Mouse (Mus musculus): ENCODE measurements around the gene Tnfaip2.

Tnfaip2 gene

DNA sequence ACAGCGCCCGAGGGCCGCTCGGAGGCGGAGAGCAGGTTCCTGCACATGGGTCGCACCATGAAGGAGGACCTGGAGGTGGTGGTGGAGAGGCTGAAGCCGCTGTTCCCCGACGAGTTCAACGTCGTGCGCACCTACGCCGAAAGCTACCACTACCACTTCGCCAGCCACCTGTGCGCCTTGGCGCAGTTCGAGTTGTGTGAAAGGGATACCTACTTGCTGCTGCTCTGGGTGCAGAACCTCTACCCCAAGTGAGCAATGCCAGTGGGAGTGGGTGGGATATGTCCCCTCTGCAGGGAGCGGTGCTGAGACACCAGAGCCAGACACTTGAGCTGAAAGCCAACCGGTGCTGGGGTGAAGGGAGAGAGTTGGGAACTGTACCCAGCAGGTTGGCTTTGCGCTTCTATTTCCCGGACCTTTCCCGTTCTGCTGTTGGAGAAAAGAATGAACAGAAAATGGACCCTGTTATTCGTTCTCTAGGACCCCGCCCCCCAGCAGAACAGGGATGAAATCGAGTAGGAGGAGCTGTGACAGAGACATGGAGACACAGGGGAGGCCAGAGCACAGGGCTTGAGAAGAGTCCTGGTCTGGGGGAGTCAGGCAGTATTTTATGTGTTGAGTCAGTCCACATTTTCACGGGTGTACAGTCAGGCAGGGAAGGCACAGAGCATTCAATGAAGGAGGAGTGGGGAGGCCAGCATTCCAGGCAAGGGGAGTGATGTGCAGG, 3.8 kb downstream of the Tnfaip2 start:
- DNase-seq: no peak

DNA sequence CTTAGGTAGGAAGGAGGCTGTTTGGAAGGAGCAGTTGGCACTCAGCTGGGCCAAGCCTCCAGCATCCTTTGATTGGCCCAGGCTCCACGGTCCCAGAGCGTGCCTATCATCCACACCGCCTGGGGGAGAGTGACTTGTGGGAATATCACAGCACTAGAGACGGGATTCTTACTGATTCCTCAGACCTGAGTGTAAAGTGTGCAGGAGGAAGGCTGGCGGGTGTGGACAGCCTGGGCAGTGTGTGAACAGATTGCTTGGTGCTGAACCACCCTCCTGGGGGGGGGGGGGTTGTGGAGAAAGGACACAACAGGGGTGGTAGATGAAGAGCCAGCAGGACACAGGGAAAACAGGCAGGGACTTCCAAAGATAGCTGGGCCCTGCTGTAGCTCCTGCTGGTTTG, 4.5 kb downstream of the Tnfaip2 start:
- DNase-seq: no peak

DNA sequence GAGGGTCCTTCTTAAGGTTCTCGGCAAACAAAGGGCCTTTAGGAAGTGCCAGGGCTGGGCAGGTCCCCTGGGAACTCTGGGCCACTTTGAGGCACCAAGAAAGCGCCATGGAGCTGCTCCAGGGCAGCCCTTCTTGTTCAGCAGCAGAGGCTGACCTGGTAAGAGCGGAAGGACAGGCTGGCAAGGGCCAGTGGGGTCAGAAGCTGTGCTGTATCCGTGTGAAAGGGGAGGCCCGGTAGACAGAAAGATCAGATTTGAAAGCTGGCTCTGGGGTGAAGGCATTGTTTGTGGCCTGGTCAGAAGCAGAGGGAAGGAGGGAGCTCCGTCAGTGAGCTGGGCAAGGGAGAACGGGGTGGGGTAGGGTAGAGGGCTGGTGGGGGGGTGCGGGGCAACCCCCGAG, 5.1 kb downstream of the Tnfaip2 start:
- DNase-seq: no peak

DNA sequence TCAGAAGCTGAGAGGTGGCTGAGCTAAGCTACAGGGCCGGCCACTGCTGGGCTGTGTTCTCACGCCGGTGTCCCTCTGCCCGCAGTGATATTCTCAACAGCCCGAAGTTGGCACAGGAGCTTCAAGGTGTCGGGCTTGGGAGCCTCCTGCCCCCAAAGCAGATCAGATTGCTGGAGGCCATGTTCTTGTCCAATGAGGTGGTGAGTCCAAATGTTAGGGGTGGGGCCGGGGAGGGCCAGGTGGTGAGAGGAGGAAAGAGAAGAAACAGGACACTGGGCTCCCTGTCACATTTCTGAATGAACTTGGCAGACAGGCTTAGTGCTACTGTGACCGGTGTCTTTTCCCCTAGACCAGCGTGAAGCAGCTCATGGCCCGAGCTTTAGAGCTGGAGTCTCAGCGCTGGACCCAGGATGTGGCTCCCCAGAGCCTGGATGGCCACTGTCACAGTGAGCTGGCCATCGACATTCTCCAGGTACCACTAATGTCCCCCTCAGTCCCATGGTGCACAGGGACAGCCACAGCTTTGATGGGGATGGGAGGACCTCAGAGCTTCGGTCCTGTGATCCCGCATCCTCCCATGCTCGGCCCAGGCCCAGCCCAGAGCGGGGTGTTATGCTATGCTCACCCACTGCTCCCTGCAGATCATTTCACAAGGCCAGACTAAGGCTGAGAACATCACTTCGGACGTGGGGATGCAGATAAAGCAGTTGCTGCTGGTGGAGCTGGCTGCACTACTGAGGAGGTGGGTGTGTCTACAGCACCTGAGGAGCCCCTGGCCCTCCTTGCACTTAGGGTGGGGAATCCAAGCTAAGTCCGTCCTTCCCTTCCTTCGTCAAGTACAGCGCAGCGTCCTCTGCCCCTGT, 5.9 kb downstream of the Tnfaip2 start:
- no peak for DNase-seq

DNA sequence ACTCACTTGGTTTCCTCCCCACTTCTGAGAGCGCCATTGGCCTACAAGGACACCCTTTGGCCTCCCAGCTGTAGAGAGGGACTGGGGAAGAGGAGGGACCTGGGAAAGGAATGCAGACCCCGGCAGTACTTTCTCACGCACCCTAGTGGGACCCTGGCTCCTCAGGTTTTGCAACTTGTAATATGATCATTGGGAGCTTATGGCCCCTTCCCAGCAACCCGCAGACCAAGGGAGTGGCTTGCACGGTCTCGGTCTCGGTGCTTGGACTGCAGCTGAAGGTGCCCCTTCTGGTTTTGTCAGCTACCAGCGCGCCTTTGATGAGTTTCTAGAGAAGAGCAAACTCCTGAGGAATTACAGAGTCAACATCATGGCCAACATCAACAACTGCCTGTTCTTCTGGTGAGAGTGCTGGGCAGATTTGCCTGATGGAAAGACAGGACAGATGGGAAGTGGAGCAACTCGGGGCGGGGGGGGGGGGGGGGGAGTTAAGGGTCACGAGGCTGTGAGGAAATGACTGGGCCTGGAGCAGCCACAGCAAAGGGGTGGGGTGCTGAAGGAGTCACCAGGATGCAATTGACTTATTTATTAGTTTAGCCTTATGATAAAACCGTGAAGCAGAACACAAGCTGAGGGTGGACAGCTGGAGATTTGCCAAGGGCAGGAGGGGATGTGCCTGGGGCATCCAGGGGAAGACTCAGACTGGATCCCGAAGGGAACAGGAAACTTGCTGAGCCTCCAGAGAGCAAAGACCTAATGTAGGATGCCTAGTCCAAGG, 6.8 kb downstream of the Tnfaip2 start:
- DNase-seq: peak; percentile 63

DNA sequence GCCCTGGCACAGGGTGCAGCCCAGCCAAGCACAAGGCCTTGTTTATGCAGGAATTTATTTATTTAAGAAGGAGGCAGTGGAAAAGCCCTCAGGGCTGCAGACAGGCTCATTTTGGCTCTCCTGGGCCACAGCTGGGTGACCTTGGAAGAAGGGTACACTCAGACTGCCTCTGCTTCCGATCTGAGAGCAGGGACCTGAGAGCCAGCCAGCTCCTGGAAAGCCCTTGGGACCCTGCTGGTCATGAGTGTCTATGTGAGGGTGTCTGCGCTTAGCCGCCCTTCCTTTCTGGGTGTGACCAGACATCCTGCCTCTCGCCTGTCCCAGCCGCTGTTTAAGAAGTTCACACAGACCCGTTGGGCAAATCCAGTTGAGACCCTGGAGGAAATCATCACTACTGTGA, 8.1 kb downstream of the Tnfaip2 start:
- DNase-seq: peak; percentile 62

DNA sequence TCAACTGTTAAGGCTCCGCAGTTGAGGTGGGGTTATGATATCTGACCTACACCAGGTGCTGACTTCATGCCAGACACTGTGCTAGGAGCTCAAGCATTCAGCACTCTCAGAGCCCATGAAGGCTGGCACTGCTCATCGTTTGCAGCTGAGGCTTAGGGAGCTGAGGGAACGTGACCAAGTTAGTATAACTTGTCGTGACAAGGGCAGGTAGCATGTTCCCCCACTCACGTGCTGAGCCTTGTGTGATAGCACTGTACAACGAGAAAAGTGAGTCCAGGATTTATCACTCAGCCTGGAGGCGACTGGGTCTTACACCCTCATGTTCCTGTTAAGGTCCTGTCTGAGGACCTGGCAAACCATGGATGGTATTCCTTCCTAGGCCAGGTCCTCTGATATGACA, 9.3 kb downstream of the Tnfaip2 start:
- DNase-seq: no peak

DNA sequence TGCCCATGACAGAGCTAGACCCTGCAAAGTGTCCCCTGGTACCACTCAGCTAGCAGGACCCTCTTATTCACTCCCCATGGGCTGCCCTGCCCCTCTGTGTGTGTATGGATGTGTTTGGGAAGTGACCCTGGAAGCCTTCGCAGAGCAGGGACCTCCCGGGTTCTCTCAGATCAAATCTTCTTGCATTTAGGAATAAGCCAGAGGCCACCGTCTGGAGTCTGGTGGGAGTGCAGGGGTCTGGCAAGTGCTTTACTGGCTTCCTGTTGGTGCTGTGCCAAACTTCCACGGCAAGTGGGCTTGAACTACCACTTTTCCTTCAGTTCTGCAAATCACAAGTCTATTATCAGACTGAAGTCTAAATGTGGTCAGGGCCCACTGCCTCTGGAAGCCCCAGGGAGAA, 11.8 kb downstream of the Tnfaip2 start:
- DNase-seq: peak; percentile 63

DNA sequence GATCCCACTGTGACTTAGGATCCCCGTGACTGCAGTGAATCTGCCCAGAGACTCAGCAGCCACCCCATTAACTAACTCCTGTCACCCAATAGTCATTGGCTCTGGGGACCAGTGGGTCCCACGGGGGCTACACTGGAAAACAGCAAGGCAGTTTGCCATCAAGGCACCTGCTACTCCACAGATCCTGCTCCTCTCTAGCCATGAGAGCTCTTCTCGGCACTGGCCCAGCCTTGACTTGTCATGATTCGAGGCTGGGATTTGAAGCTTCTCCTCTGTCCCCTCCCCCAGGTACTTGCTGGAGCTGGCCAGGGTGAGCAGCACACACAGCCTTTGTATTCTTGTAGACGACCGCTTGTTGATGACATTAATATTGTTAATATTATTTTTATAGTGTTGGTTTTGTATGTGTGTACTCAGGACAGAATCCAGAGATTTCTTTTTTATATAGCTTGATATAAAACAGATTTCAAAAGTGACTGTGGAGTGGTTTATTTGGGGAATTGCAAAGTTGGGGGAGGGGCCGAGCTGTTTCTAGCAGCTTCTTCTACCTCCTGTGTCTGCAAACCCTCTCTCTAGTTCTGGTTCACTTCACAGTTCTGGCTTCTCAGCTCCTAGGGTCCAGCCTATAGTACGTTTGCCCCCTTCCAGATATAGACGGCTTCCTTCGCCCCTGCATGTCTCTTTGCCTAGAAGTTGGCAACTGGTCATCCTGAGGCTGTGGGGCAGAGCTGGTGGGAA, 12.4 kb downstream of the Tnfaip2 start:
- no peak for DNase-seq

DNA sequence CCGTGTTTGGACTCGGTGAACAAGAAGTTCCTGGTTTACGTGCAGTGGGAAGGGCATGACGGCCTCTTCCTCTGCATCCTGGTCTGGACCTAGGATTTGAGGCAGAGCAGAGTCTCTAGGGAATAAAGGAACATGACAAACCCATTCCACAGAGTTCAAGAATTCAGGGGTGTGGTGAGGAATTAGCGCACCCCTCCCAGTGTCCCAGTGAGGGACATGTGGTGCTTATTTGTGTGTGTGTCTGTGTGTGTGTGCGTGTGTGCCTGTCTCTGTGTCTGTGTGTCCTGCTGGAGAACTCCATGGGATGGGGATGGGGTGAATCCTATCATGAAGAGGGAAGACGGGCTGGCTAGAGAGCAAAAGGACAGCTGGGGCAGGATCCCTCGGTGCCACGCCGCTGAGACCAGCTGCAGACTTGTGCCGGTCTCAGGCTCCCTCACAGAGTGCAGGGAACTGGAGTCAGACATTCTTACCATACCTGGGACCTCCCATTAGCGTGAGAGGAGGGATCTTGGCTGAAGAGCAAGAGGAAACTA, 13.1 kb downstream of the Tnfaip2 start:
- DNase-seq: no peak

DNA sequence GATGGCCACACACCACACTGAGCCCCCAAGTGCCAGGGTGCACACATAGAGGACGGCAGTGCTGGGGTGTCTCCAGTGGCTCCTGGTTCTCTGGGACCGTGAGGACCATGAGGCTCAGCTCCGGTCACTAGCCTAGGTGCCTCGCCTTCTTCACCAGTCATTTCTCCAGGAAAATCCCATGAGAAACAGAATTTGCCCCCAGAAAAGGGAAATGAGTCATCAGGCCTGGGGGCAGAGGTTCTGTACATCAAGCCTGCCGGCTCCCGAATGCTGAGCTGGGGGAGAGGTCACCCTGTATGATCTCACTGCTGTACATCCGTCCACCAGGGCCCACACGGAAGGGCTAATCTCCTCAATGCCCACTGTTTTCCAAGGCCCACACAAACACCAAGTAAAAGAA, 13.6 kb downstream of the Tnfaip2 start:
- DNase-seq: no peak

DNA sequence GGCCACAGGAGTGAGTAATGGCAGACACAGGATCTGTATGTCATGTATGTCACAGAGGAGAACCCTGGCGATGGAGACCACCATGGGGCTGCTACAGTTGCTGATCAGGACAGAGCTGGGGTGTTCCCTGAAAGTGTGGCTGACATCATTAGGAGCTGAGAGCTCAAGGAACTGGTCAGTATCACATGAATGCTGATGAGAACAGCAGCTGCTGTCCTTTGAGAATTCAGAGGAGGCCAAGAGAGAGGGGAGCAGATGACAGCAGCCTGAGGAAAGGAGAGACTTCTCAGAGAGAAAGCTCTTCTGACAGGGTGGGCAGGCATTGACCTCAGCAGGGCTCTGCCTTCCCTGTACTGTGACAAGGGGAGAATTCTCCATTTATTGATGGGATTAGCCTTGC, 15.5 kb downstream of the Tnfaip2 start:
- no peak for DNase-seq

DNA sequence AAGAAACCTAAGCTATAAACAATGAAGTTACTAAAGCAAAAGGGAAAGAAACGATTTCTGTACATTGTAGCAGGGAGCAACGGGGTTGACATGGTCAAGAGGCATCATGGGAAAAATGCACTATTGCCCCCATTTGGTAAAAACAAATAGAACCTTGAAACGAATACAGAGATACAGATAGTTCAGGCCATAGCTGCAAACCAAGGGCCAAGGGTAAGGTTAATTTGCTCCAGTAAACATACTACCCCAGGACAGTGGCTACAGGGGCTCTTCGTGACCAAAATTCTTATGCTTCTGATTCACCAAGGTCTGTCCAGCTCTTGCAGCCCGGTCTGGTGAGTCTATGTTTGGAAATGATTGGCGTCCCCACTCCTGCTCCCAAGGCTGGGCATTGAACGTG, 21.3 kb downstream of the Tnfaip2 start:
- no peak for DNase-seq

DNA sequence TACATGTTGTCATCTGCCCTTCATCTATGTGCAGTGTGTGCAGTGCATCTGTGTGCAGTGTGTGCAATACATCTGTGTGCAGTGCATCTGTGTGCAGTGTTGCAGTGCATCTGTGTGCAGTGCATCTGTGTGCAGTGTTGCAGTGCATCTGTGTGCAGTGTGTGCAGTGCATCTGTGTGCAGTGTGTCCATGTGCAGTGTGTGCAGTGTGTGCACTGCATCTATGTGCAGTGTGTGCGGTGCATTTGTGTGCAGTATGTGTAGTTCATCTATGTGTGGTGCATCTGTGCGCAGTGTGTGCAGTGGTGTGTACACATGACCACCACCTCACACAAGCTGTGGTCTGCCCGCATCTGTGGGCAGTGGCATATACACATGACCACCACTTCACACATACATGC, 24.1 kb downstream of the Tnfaip2 start:
- DNase-seq: no peak

DNA sequence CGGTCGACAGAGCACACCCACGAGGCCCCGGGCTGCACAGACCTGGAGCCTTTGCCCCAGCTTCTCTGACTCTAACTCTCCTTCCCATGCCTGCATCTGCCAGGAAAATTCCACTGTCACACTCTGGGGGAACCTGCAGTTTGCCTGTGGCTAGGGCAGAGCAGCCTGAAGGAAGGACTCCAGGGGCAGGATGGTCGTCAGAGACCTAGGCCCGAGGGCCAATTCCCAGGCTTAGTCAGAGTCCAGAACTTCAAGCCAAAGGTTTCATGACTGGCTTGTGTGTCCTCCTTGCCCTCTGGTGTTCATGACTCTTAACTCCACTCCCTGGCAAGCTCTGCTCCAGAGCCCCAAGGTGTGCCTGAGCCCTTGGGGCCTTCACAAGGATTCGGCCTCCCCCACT, 25.9 kb downstream of the Tnfaip2 start:
- DNase-seq: no peak

DNA sequence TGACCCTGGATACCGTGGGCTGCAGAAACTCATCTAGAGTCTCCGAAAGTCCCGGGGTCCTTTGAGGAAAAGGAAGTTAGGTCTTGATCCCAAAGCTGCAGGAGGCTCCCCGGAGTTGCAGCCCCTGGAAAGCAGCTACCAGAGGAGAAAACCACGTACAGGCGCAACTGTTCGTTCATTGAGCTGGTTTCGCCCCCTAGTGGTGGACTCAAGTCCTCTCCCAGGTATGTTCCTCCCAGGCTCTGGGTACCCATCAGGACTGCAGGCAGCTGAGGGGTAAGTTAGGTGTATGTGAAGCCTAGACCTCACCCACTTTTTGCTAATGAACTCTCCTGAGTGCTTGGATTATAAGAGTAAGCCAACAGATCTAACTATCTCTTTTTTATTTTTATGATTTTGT, 27.2 kb downstream of the Tnfaip2 start:
- peak; percentile 84 for DNase-seq

DNA sequence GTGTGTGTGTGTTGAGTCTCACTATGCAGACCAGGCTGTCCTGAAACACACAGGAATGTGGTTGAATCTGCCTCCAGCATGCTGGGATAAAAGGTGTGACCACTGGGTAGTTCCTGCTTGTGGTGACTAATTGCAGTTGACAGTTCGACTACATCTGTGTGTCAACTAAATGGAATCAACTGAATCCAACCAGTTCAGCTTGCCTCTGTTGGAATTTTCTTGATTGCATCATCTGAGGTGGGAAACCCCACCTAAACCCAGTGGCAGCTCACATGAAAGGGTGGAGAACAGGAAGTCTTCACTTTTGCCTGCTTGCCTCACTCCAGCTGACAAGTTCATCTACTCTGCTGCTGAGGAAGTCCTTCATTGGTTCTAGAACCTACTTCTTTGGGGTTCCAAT, 28.9 kb downstream of the Tnfaip2 start:
- DNase-seq: no peak

DNA sequence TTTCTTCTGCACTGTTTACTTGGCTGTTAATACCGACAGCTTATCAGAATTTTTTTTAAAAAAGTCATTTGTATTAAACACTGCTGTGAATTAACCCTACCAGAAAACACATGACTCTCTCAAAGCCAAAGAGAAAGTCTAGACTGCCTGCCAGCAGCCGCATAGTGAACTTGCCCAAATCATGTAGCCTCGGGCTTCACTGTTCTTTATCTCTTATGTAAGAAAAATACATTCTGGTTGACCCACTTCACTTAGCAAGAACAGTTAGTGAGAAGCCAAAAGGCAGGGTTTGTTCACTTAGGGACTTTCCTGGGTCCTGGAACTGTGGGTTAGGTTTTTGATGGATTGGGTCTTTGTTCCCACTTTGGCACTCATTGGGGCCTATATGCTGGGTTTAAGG, 29.5 kb downstream of the Tnfaip2 start:
- DNase-seq: no peak

DNA sequence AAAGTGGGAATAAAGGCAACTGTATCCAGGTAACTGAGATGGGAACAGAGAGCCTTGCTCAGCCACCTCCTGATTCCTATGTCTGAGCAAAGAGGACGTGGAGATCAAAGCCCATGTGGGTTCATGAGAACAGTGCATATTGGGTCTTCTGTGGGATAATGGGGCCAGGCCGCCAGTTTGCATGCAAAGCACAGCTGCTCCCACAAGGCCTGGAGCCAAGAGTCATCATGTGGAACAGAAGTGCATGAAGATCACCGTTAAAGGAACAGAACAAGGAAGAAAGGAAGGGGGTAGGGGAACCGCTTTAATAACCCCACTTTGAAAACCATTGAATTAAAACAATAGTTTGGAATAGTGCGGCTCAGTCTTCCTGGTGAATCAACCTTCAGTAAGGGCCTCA, 30.6 kb downstream of the Tnfaip2 start:
- no peak for DNase-seq

DNA sequence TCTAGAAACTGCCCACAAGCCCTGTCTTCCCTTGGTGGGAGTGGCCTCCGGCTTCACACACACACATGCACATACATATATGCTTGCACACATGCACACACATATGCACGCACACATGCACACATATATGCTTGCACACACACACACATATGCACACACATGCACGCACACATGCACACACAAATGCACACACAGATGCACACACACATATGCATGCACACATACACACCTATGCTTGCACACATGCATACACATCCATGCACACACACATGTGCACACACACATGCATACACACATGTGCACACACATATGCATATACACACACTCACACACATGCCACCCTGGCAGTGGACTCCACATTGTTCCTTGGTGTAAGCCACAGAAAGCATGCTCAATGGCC, 32.1 kb downstream of the Tnfaip2 start:
- no peak for DNase-seq

DNA sequence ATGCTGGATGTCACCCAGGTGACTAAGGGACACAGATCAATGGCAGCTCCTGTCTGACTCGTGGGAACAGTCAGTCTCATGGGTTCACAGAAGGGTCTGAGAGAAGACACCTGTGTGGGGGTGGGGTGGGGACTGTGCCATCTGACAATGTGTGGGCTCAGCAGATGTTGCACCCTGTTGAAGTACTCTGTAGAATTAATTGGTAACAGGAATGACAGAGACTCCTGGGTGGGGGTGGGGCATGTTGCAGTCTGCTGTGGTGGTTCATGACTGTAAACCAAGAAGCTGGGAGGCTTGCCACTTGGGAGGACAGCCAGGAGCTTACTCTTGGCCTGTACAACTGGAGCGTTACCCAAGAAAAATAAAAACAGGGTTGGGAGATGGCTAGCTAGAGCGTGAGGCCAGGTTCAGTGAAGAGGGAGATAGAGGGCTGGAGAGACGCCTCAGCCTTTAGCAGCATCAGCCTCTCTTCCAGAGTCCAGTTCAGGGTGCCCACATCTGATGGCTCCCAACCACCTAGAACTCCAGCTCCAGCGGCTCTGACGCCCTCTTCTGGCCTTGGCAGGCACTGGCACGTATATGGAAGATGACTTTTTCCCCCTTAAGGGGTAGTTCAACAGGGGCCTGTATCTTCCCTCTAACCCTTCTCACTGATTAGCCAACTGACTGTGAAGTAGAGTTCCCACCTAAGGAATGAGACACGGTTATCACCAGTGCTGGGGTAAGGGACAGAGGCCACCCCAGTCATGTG, 32.8 kb downstream of the Tnfaip2 start:
- peak; percentile 88 for DNase-seq

DNA sequence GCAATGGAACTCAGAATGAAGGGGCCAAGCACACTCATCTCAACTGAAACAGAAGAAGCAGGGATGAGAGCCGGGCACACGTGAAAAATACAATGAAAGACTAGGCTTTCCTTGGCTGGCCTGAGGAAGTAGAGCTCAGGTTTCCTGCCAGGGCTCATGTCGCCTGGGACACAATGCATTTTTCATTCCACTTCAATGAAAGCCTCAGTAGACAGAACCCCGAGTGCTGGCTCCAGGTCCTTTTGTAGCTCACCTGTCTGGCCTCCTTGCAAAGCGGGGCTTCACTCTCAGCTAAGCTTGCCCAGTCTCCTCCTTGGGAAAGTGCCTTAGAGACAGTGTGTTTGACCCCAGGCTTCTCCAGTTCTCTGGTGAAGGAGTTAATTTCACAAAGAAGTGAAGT, 36.7 kb downstream of the Tnfaip2 start:
- no peak for DNase-seq
